Mouse (Mus musculus): ENCODE measurements around the gene Gab3. TPM values are rescaled to one million over a fixed set of nuclear protein-coding genes. Genes with fewer than 3 reads are reported as not detected.
"Not testable (repeated sequence)": the region's sequence is repeated elsewhere in the genome, so short reads cannot be mapped to it uniquely, and the experiment has no call there.

Gab3 gene
- total RNA-seq, 1 experiment from 2014 or later: 3.9 TPM

- no peak for ATAC-seq (replicated peaks in 1 of 2; ENCODE audit: insufficient read depth in 1 of 2, low FRiP score in 2 of 2, low TSS enrichment in 1 of 2, low read depth in 1 of 2, poor library complexity in 2 of 2, severe bottlenecking in 2 of 2)
Measured at GRCm38 (mm10) chrX:75046921-75047635, 38.2 kb downstream of the Gab3 start.

GRCm38 (mm10) chrX:75045931-75046330 lies 39.3 kb downstream of the Gab3 start:
- no peak for ATAC-seq (replicated peaks in 1 of 2; ENCODE audit: insufficient read depth in 1 of 2, low FRiP score in 2 of 2, low TSS enrichment in 1 of 2, low read depth in 1 of 2, poor library complexity in 2 of 2, severe bottlenecking in 2 of 2)

GRCm38 (mm10) chrX:75044595-75044994 lies 40.7 kb downstream of the Gab3 start:
- no peak for ATAC-seq (replicated peaks in 1 of 2; ENCODE audit: insufficient read depth in 1 of 2, low FRiP score in 2 of 2, low TSS enrichment in 1 of 2, low read depth in 1 of 2, poor library complexity in 2 of 2, severe bottlenecking in 2 of 2)

- ATAC-seq (replicated peaks in 1 of 2; ENCODE audit: insufficient read depth in 1 of 2, low FRiP score in 2 of 2, low TSS enrichment in 1 of 2, low read depth in 1 of 2, poor library complexity in 2 of 2, severe bottlenecking in 2 of 2): no peak
Measured at GRCm38 (mm10) chrX:75036626-75037025, 48.6 kb downstream of the Gab3 start.

GRCm38 (mm10) chrX:75035162-75035561 lies 50.1 kb downstream of the Gab3 start:
- ATAC-seq (replicated peaks in 1 of 2; ENCODE audit: insufficient read depth in 1 of 2, low FRiP score in 2 of 2, low TSS enrichment in 1 of 2, low read depth in 1 of 2, poor library complexity in 2 of 2, severe bottlenecking in 2 of 2): peak; percentile 94 to 95

GRCm38 (mm10) chrX:75034054-75034453 lies 51.2 kb downstream of the Gab3 start:
- not testable (repeated sequence) for ATAC-seq (replicated peaks in 1 of 2; ENCODE audit: insufficient read depth in 1 of 2, low FRiP score in 2 of 2, low TSS enrichment in 1 of 2, low read depth in 1 of 2, poor library complexity in 2 of 2, severe bottlenecking in 2 of 2)

GRCm38 (mm10) chrX:74983734-74984133 lies 101.5 kb downstream of the Gab3 start:
- no peak for ATAC-seq (replicated peaks in 1 of 2; ENCODE audit: insufficient read depth in 1 of 2, low FRiP score in 2 of 2, low TSS enrichment in 1 of 2, low read depth in 1 of 2, poor library complexity in 2 of 2, severe bottlenecking in 2 of 2)

GRCm38 (mm10) chrX:74962899-74963298 lies 122.4 kb downstream of the Gab3 start:
- ATAC-seq (replicated peaks in 1 of 2; ENCODE audit: insufficient read depth in 1 of 2, low FRiP score in 2 of 2, low TSS enrichment in 1 of 2, low read depth in 1 of 2, poor library complexity in 2 of 2, severe bottlenecking in 2 of 2): peak in 1 of 2 experiments; percentile 56; a peak in 1 of 4 replicates

GRCm38 (mm10) chrX:74959161-74959560 lies 126.1 kb downstream of the Gab3 start:
- 0 out of 4 replicates have a peak, but pooled peaks of 1 of the 2 experiments have one; percentile 17 for ATAC-seq (replicated peaks in 1 of 2; ENCODE audit: insufficient read depth in 1 of 2, low FRiP score in 2 of 2, low TSS enrichment in 1 of 2, low read depth in 1 of 2, poor library complexity in 2 of 2, severe bottlenecking in 2 of 2)

Other genes with a start within 250 kb of the Gab3 start
- not detected in 2 replicates for gene Gm5936, start 248.3 kb downstream of the Gab3 start, total RNA-seq (2017)
- gene Dkc1, start 10.4 kb upstream of the Gab3 start, total RNA-seq (2017): 454 and 474 TPM in 2 replicates
- gene Mpp1, start 45.6 kb upstream of the Gab3 start, total RNA-seq (2017): 59.2 and 66.8 TPM in 2 replicates
- gene Smim9, start 78.3 kb upstream of the Gab3 start, total RNA-seq (2017): not detected in 2 replicates

All from hematopoietic stem cell, adult 5-6 weeks (primary cell).